Mouse (Mus musculus): ENCODE measurements around the gene Sc5d. TPM values are rescaled to one million over a fixed set of nuclear protein-coding genes. Genes with fewer than 3 reads are reported as not detected.

Gene Sc5d
- polyA plus RNA-seq, 1 experiment from 2014 or later = 60.0 TPM

DNA sequence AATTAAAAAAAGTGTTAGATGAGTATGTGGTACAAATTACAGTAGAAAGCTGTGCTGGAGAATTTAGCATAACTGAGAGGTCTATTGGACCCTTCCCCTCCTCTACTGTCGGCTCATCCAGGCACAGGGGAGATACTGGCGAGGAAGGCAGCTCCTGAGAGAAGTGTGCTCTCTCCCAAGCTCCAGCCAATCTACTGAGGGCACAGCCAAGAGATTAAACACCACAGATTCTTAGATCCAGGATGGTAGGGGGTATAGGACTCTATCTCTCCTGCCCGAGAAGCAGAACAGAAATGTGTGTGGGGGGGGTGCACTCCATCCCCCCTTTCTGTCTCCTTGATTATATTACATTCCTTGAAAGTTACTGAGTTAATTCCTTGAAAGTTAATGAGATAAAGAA is 14.0 kb upstream of the Sc5d start:
- no peaks in the 10 kb centered on the region for H3K4me1 ChIP-seq (ENCODE audit: control insufficient read depth, insufficient read depth, low read length)
- DNase-seq (ENCODE audit: low spot score, missing footprints) = no peak
- H3K9ac ChIP-seq (ENCODE audit: low read length) = no peak overlapping the region

DNA sequence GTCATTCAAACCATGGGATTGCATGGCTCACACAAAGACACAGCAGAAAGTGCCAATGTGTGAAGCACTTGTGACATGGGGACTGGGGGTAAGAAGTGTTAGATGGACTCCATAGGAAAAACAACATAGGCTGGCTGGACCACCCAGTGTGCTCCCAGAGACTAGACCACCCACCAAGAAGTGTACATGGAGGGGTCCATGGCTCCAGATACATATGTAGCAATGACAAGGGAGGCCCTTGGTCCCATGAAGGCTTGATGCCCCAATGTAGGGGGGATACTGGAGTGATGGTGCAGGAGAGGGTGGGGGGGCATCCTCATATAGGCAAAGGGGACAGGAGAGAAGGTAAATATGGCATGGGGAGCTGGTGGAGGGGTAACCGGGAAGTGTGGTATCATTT is 13.6 kb upstream of the Sc5d start:
- no peak for ATAC-seq (ENCODE audit: low FRiP score)
- DNase-seq (ENCODE audit: low spot score, missing footprints) = no peak
- H3K27me3 ChIP-seq (ENCODE audit: control insufficient read depth, insufficient read depth, low read length) = no peaks in the 10 kb centered on the region
- H3K9me3 ChIP-seq (ENCODE audit: control insufficient read depth, low read length) = no peaks in the 10 kb centered on the region
- no peak overlapping the region for H3K4me3 ChIP-seq (ENCODE audit: low read depth, low read length)
- WGBS = 88% methylated on average over 1 of the region's 1 CpGs
- no peak overlapping the region for H3K27ac ChIP-seq (ENCODE audit: low read depth, low read length)
- H3K4me2 ChIP-seq = no peak overlapping the region
- no peaks in the 10 kb centered on the region for H3K4me1 ChIP-seq (ENCODE audit: control insufficient read depth, insufficient read depth, low read length)
- no peaks in the 10 kb centered on the region for H3K36me3 ChIP-seq (ENCODE audit: control insufficient read depth, insufficient read depth, low read length)
- no peak overlapping the region for H3K9ac ChIP-seq (ENCODE audit: low read length)

More for the DNA sequence above, 14.0 kb upstream of the Sc5d start:
- H3K4me2 ChIP-seq = no peak overlapping the region
- H3K4me3 ChIP-seq (ENCODE audit: low read depth, low read length) = no peak overlapping the region
- H3K27me3 ChIP-seq (ENCODE audit: control insufficient read depth, insufficient read depth, low read length) = no peaks in the 10 kb centered on the region
- H3K27ac ChIP-seq (ENCODE audit: low read depth, low read length) = no peak overlapping the region
- no peaks in the 10 kb centered on the region for H3K9me3 ChIP-seq (ENCODE audit: control insufficient read depth, low read length)
- no peak for ATAC-seq (ENCODE audit: low FRiP score)
- 88% methylated on average over 3 of the region's 3 CpGs for WGBS
- H3K36me3 ChIP-seq (ENCODE audit: control insufficient read depth, insufficient read depth, low read length) = no peaks in the 10 kb centered on the region

DNA sequence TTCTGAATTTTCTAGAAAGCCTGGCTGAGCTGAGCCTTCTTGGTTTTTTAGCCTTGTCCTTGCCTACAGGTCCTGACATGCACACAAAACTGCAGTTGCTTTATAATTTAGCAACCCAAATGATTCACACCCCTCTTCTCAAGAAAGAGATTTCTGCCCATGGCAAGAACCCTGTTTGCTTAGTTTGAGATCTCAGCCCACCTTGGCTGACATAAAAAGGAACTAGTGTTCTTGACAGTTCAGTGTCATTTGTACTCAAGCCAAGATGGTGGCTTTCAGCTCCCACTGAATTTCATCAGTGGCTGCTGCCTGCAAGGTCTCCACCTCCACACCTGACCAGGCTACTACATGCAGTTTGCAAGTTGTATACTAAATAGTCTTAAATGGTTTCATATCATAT is 13.1 kb upstream of the Sc5d start:
- H3K27ac ChIP-seq (ENCODE audit: low read depth, low read length) = no peak overlapping the region
- H3K4me3 ChIP-seq (ENCODE audit: low read depth, low read length) = no peak overlapping the region
- H3K36me3 ChIP-seq (ENCODE audit: control insufficient read depth, insufficient read depth, low read length) = no peaks in the 10 kb centered on the region
- no peak overlapping the region for H3K4me2 ChIP-seq
- no peak overlapping the region for H3K9ac ChIP-seq (ENCODE audit: low read length)
- H3K27me3 ChIP-seq (ENCODE audit: control insufficient read depth, insufficient read depth, low read length) = no peaks in the 10 kb centered on the region
- ATAC-seq (ENCODE audit: low FRiP score) (no peak), DNase-seq (ENCODE audit: low spot score, missing footprints) (no peak)
- H3K4me1 ChIP-seq (ENCODE audit: control insufficient read depth, insufficient read depth, low read length) = no peaks in the 10 kb centered on the region
- no peaks in the 10 kb centered on the region for H3K9me3 ChIP-seq (ENCODE audit: control insufficient read depth, low read length)

GRCm38 (mm10) chr9:42275761-42276145 is 11.7 kb upstream of the Sc5d start:
- H3K4me1 ChIP-seq (ENCODE audit: control insufficient read depth, insufficient read depth, low read length) = no peaks in the 10 kb centered on the region
- no peaks in the 10 kb centered on the region for H3K36me3 ChIP-seq (ENCODE audit: control insufficient read depth, insufficient read depth, low read length)
- WGBS = 65% methylated on average over 11 of the region's 11 CpGs
- no peak overlapping the region for H3K27ac ChIP-seq (ENCODE audit: low read depth, low read length)
- ATAC-seq (ENCODE audit: low FRiP score) = no peak
- H3K4me2 ChIP-seq = no peak overlapping the region
- H3K9ac ChIP-seq (ENCODE audit: low read length) = no peak overlapping the region
- no peaks in the 10 kb centered on the region for H3K27me3 ChIP-seq (ENCODE audit: control insufficient read depth, insufficient read depth, low read length)
- no peak for DNase-seq (ENCODE audit: low spot score, missing footprints)
- H3K9me3 ChIP-seq (ENCODE audit: control insufficient read depth, low read length) = no peaks in the 10 kb centered on the region
- no peak overlapping the region for H3K4me3 ChIP-seq (ENCODE audit: low read depth, low read length)

DNA sequence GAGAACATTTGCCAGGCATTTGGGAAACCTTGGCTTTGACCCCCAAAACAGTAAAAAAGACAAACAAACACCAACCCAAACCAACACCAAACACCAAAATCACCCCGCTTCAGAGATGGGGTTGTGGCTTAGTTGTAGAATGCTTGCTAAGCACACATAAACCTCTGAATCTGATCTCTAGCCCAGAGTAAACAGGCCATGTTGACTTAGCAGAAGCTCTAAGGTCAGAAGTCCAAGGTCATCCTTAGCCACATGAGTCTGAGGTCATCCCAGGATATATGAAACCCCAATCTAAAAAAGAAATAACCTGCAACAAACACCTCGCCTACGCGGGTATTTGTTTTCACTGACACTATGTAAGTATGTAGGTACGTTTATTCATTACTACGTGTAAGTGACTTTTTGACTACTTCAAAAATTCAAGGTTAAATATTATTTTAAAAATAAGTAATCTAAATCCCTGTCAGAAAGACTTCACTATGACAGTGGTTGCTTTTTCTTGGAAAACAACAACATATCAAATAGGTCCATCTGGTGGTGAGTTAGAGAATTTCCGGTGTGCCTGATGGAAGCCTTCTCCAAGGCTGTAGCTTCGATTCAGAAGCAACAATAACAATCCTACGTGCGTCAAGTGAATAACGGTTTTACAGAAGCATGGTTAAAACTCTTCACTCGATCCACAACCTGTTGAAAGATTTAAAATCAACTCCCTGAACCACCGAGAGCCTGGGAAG is 11.1 kb upstream of the Sc5d start:
- Histone ChIP-seq H3K4me1 (ENCODE audit: control insufficient read depth, insufficient read depth, low read length) (no peaks in the 10 kb centered on the region), H3K36me3 (ENCODE audit: control insufficient read depth, insufficient read depth, low read length) (no peaks in the 10 kb centered on the region), H3K9ac (ENCODE audit: low read length) (no peak overlapping the region), H3K27me3 (ENCODE audit: control insufficient read depth, insufficient read depth, low read length) (no peaks in the 10 kb centered on the region), H3K4me3 (ENCODE audit: low read depth, low read length) (no peak overlapping the region), H3K27ac (ENCODE audit: low read depth, low read length) (no peak overlapping the region), H3K9me3 (ENCODE audit: control insufficient read depth, low read length) (no peaks in the 10 kb centered on the region), H3K4me2 (no peak overlapping the region)
- no peak for ATAC-seq (ENCODE audit: low FRiP score)
- no peak for DNase-seq (ENCODE audit: low spot score, missing footprints)
- 65% methylated on average over 13 of the region's 13 CpGs for whole genome bisulfite sequencing

GRCm38 (mm10) chr9:42273682-42274296 is 9.7 kb upstream of the Sc5d start:
- 93% methylated on average over 6 of the region's 6 CpGs for whole genome bisulfite sequencing

DNA sequence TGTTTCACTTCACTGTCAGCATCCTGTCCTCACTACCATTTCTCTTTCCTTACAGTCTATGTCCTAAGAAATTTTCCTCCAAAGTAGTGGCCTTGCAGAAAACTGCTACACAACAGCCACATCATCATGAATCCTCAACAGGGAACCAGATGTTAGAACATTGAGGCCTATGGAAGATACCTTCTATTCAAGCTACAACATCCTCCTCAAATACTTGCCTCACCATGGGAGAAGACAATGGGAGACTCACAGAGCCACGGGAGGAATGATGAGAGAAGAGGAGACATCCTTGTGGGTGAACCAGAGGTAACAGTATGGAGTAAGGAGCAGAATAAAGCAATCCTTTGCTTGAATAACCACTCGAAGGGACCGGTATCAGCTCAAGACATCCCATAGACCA is 9.1 kb upstream of the Sc5d start:
- H3K4me1 ChIP-seq (ENCODE audit: control insufficient read depth, insufficient read depth, low read length) = no peaks in the 10 kb centered on the region
- no peaks in the 10 kb centered on the region for H3K27me3 ChIP-seq (ENCODE audit: control insufficient read depth, insufficient read depth, low read length)
- H3K4me2 ChIP-seq = no peak overlapping the region
- no peaks in the 10 kb centered on the region for H3K36me3 ChIP-seq (ENCODE audit: control insufficient read depth, insufficient read depth, low read length)
- WGBS = 83% methylated on average over 3 of the region's 3 CpGs
- no peak overlapping the region for H3K9ac ChIP-seq (ENCODE audit: low read length)
- no peak for DNase-seq (ENCODE audit: low spot score, missing footprints)
- no peaks in the 10 kb centered on the region for H3K9me3 ChIP-seq (ENCODE audit: control insufficient read depth, low read length)
- H3K27ac ChIP-seq (ENCODE audit: low read depth, low read length) = no peak overlapping the region
- ATAC-seq (ENCODE audit: low FRiP score) = no peak
- no peak overlapping the region for H3K4me3 ChIP-seq (ENCODE audit: low read depth, low read length)

More at GRCm38 (mm10) chr9:42273682-42274296, 9.7 kb upstream of the Sc5d start:
- Histone ChIP-seq H3K4me3 (ENCODE audit: low read depth, low read length) (no peak overlapping the region), H3K27ac (ENCODE audit: low read depth, low read length) (no peak overlapping the region), H3K9ac (ENCODE audit: low read length) (no peak overlapping the region), H3K4me1 (ENCODE audit: control insufficient read depth, insufficient read depth, low read length) (no peaks in the 10 kb centered on the region), H3K27me3 (ENCODE audit: control insufficient read depth, insufficient read depth, low read length) (no peaks in the 10 kb centered on the region), H3K4me2 (no peak overlapping the region), H3K36me3 (ENCODE audit: control insufficient read depth, insufficient read depth, low read length) (no peaks in the 10 kb centered on the region), H3K9me3 (ENCODE audit: control insufficient read depth, low read length) (no peaks in the 10 kb centered on the region)
- ATAC-seq (ENCODE audit: low FRiP score) (no peak), DNase-seq (ENCODE audit: low spot score, missing footprints) (no peak)

DNA sequence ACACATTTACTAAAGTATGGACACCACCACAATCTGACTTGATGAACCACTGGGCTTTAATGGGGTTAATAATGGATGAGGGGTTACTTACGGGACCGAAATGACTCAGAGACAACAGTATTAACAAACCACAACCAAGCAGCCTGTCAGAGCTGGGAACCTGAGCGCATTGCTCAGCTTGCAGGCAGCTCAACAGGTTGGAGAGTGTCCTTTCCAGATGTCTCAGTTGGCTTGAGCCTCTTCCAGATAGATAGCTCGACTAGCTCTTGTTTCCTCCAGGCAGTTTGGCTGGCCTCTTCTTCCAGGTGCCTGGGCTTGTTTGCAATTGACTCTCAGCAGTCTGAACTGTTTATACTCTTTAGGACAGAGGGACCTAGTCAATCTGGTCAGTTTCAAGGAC is 8.6 kb upstream of the Sc5d start:
- no peak overlapping the region for H3K9ac ChIP-seq (ENCODE audit: low read length)
- no peaks in the 10 kb centered on the region for H3K36me3 ChIP-seq (ENCODE audit: control insufficient read depth, insufficient read depth, low read length)
- no peak overlapping the region for H3K4me2 ChIP-seq
- no peak for DNase-seq (ENCODE audit: low spot score, missing footprints)
- no peak overlapping the region for H3K27ac ChIP-seq (ENCODE audit: low read depth, low read length)
- WGBS = 79% methylated on average over 4 of the region's 4 CpGs
- no peak for ATAC-seq (ENCODE audit: low FRiP score)
- no peaks in the 10 kb centered on the region for H3K27me3 ChIP-seq (ENCODE audit: control insufficient read depth, insufficient read depth, low read length)
- no peak overlapping the region for H3K4me3 ChIP-seq (ENCODE audit: low read depth, low read length)
- H3K9me3 ChIP-seq (ENCODE audit: control insufficient read depth, low read length) = no peaks in the 10 kb centered on the region
- no peaks in the 10 kb centered on the region for H3K4me1 ChIP-seq (ENCODE audit: control insufficient read depth, insufficient read depth, low read length)

DNA sequence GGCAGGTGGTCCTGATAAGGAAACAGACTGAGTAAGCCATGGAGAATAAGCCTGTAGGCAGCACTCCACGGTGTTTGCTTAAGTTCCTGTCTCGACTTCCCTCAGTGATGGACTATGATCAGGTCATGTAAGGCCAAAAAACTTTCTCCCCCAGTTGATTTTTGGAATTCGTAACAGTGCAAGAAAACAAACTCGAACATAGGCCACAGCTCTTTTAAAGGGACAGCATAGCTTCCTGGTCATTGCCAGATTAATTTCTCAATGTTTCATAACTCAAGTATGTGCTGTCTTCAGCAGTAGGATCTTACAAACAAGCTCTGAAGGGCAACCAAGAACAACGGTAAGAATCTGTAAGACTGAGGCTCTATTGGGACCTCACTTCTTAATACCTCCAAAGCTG is 7.4 kb upstream of the Sc5d start:
- DNase-seq (ENCODE audit: low spot score, missing footprints) = no peak
- Histone ChIP-seq H3K9me3 (ENCODE audit: control insufficient read depth, low read length) (no peaks in the 10 kb centered on the region), H3K4me3 (ENCODE audit: low read depth, low read length) (no peak overlapping the region), H3K27me3 (ENCODE audit: control insufficient read depth, insufficient read depth, low read length) (no peaks in the 10 kb centered on the region), H3K9ac (ENCODE audit: low read length) (no peak overlapping the region), H3K36me3 (ENCODE audit: control insufficient read depth, insufficient read depth, low read length) (no peaks in the 10 kb centered on the region), H3K4me1 (ENCODE audit: control insufficient read depth, insufficient read depth, low read length) (no peaks in the 10 kb centered on the region), H3K27ac (ENCODE audit: low read depth, low read length) (no peak overlapping the region), H3K4me2 (no peak overlapping the region)
- 88% methylated on average over 5 of the region's 5 CpGs for WGBS
- ATAC-seq (ENCODE audit: low FRiP score) = no peak

Measured in midbrain, embryonic 11.5 days (tissue).